Mouse (Mus musculus): ENCODE results near the gene Cnksr3.

- TF ChIP-seq CTCF (IDR thresholded peaks at IDR 0.05; ENCODE audit: low read depth, low read length): no peak
- TF ChIP-seq POLR2AphosphoS5 (IDR thresholded peaks at IDR 0.05; ENCODE audit: insufficient replicate concordance, low read depth, low read length): no peak
Measured at GRCm38 (mm10) chr10:7114796-7115195, 97.2 kb downstream of the Cnksr3 start.

Data from G1E (cell line).